Mouse (Mus musculus): Measurements from ENCODE around the gene Upb1. TPM values are rescaled to one million over a fixed set of nuclear protein-coding genes. Genes with fewer than 3 reads are reported as not detected.

The Upb1 gene
- total and polyA plus RNA-seq, 3 experiments: 1.3 to 2.0 (median 1.6) TPM

GRCm38 (mm10) chr10:75396966-75397365 is 3.9 kb upstream of the Upb1 start:
- no peaks in the 10 kb centered on the region for H3K36me3 ChIP-seq (replicated peaks in 1 of 2; ENCODE audit: control insufficient read depth in 1 of 2, insufficient read depth in 1 of 2, low read length in 1 of 2)
- DNase-seq (ENCODE audit: extremely low read depth): peak; percentile 12
- no peak overlapping the region for H3K4me2 ChIP-seq (ENCODE audit: insufficient read depth, low read depth, poor library complexity, severe bottlenecking)
- H3K4me3 ChIP-seq (replicated peaks in 1 of 3; ENCODE audit: low read depth in 2 of 3, low read length in 2 of 3, poor library complexity in 1 of 3): no peak overlapping the region
- no peak overlapping the region for H3K27ac ChIP-seq (ENCODE audit: insufficient read depth, low read depth)
- in situ Hi-C loops (cut with MboI; ENCODE audit: low pct_ligation_motif_present, low pct_unique_long_range_greater_than_20kb, low sequenced_read_pairs) (no loop called here), dilution Hi-C loops (cut with MboI; ENCODE audit: extremely low pct_ligation_motif_present, extremely low pct_unique_long_range_greater_than_20kb, low sequenced_read_pairs) (no loop called here)
- peaks cover 3 to 6% of the 10 kb centered on the region in 2 experiments; a peak in 3 of 4 replicates for H3K4me1 ChIP-seq (ENCODE audit: control insufficient read depth in 1 of 2, insufficient read depth in 2 of 2)
- no peaks in the 10 kb centered on the region for H3K27me3 ChIP-seq (replicated peaks)
- TF ChIP-seq CHD2 (IDR thresholded peaks at IDR 0.05; ENCODE audit: low read length) (0 out of 2 replicates have a peak, but pooled peaks have one; percentile 19), MXI1 (IDR thresholded peaks at IDR 0.05; ENCODE audit: low read depth, low read length) (no peak), TBP (conservative IDR thresholded peaks at IDR 0.05; ENCODE audit: low read depth, low read length) (no peak), CTCF (conservative IDR thresholded peaks at IDR 0.05 in 1 of 2, IDR thresholded peaks at IDR 0.05 in 1 of 2; ENCODE audit: low read depth in 2 of 2, low read length in 2 of 2) (no peak), USF1 (IDR thresholded peaks at IDR 0.05; ENCODE audit: low read depth, low read length) (no peak), MYC (IDR thresholded peaks at IDR 0.05; ENCODE audit: low read depth, low read length) (no peak), IRF4 (IDR thresholded peaks at IDR 0.05; ENCODE audit: low read depth, low read length) (0 out of 2 replicates have a peak, but pooled peaks have one; percentile 17), ETS1 (conservative IDR thresholded peaks at IDR 0.05; ENCODE audit: low read depth, low read length) (no peak), TCF12 (IDR thresholded peaks at IDR 0.05; ENCODE audit: low read depth, low read length) (peak; percentile 43; the same call in 1 of the 2 replicates), ZNF384 (IDR thresholded peaks at IDR 0.05; ENCODE audit: low read depth, low read length) (no peak), ZKSCAN1 (IDR thresholded peaks at IDR 0.05; ENCODE audit: borderline replicate concordance, low read depth, low read length) (no peak), GABPA (IDR thresholded peaks at IDR 0.05; ENCODE audit: insufficient replicate concordance, low read depth, low read length) (no peak), PAX5 (IDR thresholded peaks at IDR 0.05; ENCODE audit: low read length) (no peak), POLR2AphosphoS2 (IDR thresholded peaks at IDR 0.05; ENCODE audit: low read depth, low read length) (no peak), USF2 (conservative IDR thresholded peaks at IDR 0.05; ENCODE audit: low read depth, low read length) (no peak), KAT2A (IDR thresholded peaks at IDR 0.05; ENCODE audit: insufficient replicate concordance, low read length) (no peak), BHLHE40 (IDR thresholded peaks at IDR 0.05; ENCODE audit: low read depth, low read length) (no peak), POLR2A (IDR thresholded peaks at IDR 0.05; ENCODE audit: low read depth, low read length) (no peak), EP300 (IDR thresholded peaks at IDR 0.05; ENCODE audit: low read length) (peak; percentile 24; the same call in 1 of the 2 replicates), NRF1 (IDR thresholded peaks at IDR 0.05; ENCODE audit: low read depth, low read length) (no peak), ELF1 (IDR thresholded peaks at IDR 0.05; ENCODE audit: low read depth, low read length) (no peak), UBTF (IDR thresholded peaks at IDR 0.05; ENCODE audit: low read depth, low read length) (no peak)
- no peaks in the 10 kb centered on the region for H3K79me2 ChIP-seq (replicated peaks; ENCODE audit: control insufficient read depth, extremely low read depth, insufficient read depth, poor library complexity, severe bottlenecking)
- no peaks in the 10 kb centered on the region for H3K9me3 ChIP-seq (replicated peaks; ENCODE audit: low read length)
- H3K9ac ChIP-seq (ENCODE audit: insufficient read depth, low read depth): no peak overlapping the region

- Histone ChIP-seq H3K9ac (ENCODE audit: insufficient read depth, low read depth) (no peak overlapping the region), H3K4me2 (ENCODE audit: insufficient read depth, low read depth, poor library complexity, severe bottlenecking) (no peak overlapping the region), H3K9me3 (replicated peaks; ENCODE audit: low read length) (no peaks in the 10 kb centered on the region), H3K27ac (ENCODE audit: insufficient read depth, low read depth) (no peak overlapping the region), H3K36me3 (replicated peaks in 1 of 2; ENCODE audit: control insufficient read depth in 1 of 2, insufficient read depth in 1 of 2, low read length in 1 of 2) (no peaks in the 10 kb centered on the region), H3K4me1 (ENCODE audit: control insufficient read depth in 1 of 2, insufficient read depth in 2 of 2) (peaks cover 0 to under 1% of the 10 kb centered on the region in 2 experiments; a peak in 2 of 4 replicates), H3K79me2 (replicated peaks; ENCODE audit: control insufficient read depth, extremely low read depth, insufficient read depth, poor library complexity, severe bottlenecking) (no peaks in the 10 kb centered on the region), H3K27me3 (replicated peaks) (no peaks in the 10 kb centered on the region), H3K4me3 (replicated peaks in 1 of 3; ENCODE audit: low read depth in 2 of 3, low read length in 2 of 3, poor library complexity in 1 of 3) (no peak overlapping the region)
- DNase-seq (ENCODE audit: extremely low read depth): no peak
- dilution Hi-C loops (cut with MboI; ENCODE audit: extremely low pct_ligation_motif_present, extremely low pct_unique_long_range_greater_than_20kb, low sequenced_read_pairs) (no loop called here), in situ Hi-C loops (cut with MboI; ENCODE audit: low pct_ligation_motif_present, low pct_unique_long_range_greater_than_20kb, low sequenced_read_pairs) (no loop called here)
- TF ChIP-seq NELFE (IDR thresholded peaks at IDR 0.05; ENCODE audit: low read depth, low read length) (no peak), MXI1 (IDR thresholded peaks at IDR 0.05; ENCODE audit: low read depth, low read length) (no peak), TCF12 (IDR thresholded peaks at IDR 0.05; ENCODE audit: low read depth, low read length) (no peak), KAT2A (IDR thresholded peaks at IDR 0.05; ENCODE audit: insufficient replicate concordance, low read length) (no peak), JUN (IDR thresholded peaks at IDR 0.05; ENCODE audit: insufficient read depth, low read depth, low read length) (no peak), MYC (IDR thresholded peaks at IDR 0.05; ENCODE audit: low read depth, low read length) (no peak), PAX5 (IDR thresholded peaks at IDR 0.05; ENCODE audit: low read length) (no peak)
Measured at GRCm38 (mm10) chr10:75405916-75406315, 5.0 kb downstream of the Upb1 start.

Measured in CH12.LX (cell line).